Mouse (Mus musculus): ENCODE measurements at regions not wholly inside any gene's neighbourhood (a gene's known extent, or its start where the extent isn't known, plus 50 kb on each side); places are given as distances from the start of the nearest gene placed in this dataset.
A peak's percentile ranks its signal among the peaks of the same experiment; 100 is the strongest.

DNA sequence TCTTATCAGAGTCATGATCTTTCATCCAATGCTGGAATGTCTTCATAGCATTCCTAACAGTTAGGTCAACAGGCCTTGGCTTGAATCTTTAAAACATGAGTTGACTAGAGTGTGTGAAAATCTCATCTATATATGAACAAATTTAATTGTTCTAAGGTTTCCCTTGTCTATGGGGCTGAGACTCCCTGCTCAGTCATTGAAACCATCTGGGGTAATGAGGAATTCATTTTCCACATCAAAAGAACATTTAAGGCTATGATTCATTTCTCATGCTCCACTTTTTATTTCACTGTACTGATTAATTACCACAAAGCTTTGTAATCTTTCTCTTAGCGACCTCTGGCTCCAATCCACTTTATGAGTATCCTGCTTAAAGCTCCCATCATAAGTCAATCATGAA lies 94.7 kb upstream of the Sash1 start:
- WGBS = 86% methylated on average over 1 of the region's 1 CpGs
- H3K4me1 ChIP-seq = no peaks in the 10 kb centered on the region
- H3K9me3 ChIP-seq = no peaks in the 10 kb centered on the region
- no peak overlapping the region for H3K27ac ChIP-seq (replicated peaks)
- H3K4me3 ChIP-seq = no peak overlapping the region
- H3K36me3 ChIP-seq (replicated peaks) = no peaks in the 10 kb centered on the region
- H3K27me3 ChIP-seq (replicated peaks; ENCODE audit: low read depth, poor library complexity, severe bottlenecking) = no peaks in the 10 kb centered on the region
- no peak for DNase-seq (ENCODE audit: low spot score)

DNA sequence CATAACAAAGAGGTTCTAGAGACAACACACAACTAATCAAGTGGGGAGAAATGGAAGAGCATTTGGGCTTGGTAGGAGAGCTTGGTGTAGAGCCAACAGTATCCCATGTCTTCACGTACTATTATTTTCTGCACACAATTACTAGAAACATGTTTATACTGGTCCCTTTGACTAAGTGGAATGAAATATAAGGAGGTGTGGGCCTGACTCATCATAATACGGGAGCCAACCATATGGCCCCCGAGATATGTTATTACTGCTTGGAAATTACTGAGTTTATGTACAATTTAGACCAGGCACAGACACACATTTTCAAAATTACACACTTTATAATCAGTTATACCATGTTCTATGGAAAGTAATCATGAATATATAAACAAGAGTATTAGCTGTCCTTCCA lies 92.7 kb upstream of the Sash1 start:
- DNase-seq (ENCODE audit: low spot score) = no peak
- 93% methylated on average over 3 of the region's 3 CpGs for WGBS
- H3K27me3 ChIP-seq (replicated peaks; ENCODE audit: low read depth, poor library complexity, severe bottlenecking) = no peaks in the 10 kb centered on the region
- no peaks in the 10 kb centered on the region for H3K4me1 ChIP-seq
- H3K9me3 ChIP-seq = no peaks in the 10 kb centered on the region
- H3K4me3 ChIP-seq = no peak overlapping the region
- no peak overlapping the region for H3K27ac ChIP-seq (replicated peaks)
- no peaks in the 10 kb centered on the region for H3K36me3 ChIP-seq (replicated peaks)

DNA sequence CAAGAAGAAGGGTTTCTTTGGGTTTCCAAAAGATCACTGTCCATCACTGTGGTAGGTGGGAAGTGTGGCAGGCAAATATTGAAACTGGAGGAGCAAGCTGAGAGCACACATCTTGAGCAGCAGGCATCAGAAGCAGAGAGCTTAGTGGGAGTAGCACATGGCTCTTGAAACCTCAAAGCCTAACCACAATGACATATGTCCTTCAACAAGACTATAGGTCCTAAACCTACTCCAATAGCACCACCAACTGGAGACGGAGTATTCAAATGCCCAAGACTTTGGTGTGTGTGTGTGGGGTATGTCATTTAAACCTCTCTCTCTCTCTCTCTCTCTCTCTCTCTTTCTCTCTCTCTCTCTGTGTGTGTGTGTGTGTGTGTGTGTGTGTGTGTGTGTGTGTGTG lies 88.1 kb upstream of the Sash1 start:
- Histone ChIP-seq H3K4me3 (no peak overlapping the region), H3K36me3 (replicated peaks) (no peaks in the 10 kb centered on the region), H3K4me1 (peaks cover 5% of the 10 kb centered on the region), H3K9me3 (no peaks in the 10 kb centered on the region), H3K27ac (replicated peaks) (no peak overlapping the region), H3K27me3 (replicated peaks; ENCODE audit: low read depth, poor library complexity, severe bottlenecking) (no peaks in the 10 kb centered on the region)
- DNase-seq (ENCODE audit: low spot score) = no peak
- WGBS = 39% methylated on average over 1 of the region's 1 CpGs

GRCm38 (mm10) chr10:8972789-8973551 lies 87.1 kb upstream of the Sash1 start:
- H3K36me3 ChIP-seq (replicated peaks) = no peaks in the 10 kb centered on the region
- WGBS = 76% methylated on average over 8 of the region's 8 CpGs
- H3K27ac ChIP-seq (replicated peaks) = no peak overlapping the region
- no peaks in the 10 kb centered on the region for H3K27me3 ChIP-seq (replicated peaks; ENCODE audit: low read depth, poor library complexity, severe bottlenecking)
- H3K4me1 ChIP-seq = peaks cover 15% of the 10 kb centered on the region
- no peaks in the 10 kb centered on the region for H3K9me3 ChIP-seq
- no peak overlapping the region for H3K4me3 ChIP-seq
- DNase-seq (ENCODE audit: low spot score) = no peak

DNA sequence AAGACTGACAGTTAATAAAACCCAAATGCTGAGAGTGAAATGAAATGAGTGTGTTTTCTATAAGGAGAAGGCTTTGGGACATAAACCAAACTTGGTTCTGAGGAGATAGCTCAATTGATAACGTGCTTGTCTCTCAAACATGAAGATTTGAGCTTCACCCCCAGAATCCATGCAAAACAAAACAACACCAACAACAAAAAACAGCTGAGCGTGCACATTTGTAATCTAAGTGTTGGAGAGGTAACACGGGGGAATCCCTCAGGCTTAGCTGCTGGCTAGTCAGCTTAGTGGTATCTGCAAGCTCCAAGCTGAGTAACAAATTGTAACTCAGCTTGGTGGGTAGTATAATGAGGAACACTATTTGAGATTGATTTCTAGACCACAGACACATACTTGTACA lies 84.9 kb upstream of the Sash1 start:
- no peak for DNase-seq (ENCODE audit: low spot score)
- WGBS = 81% methylated on average over 3 of the region's 3 CpGs
- Histone ChIP-seq H3K27ac (replicated peaks) (no peak overlapping the region), H3K4me3 (no peak overlapping the region), H3K9me3 (no peaks in the 10 kb centered on the region), H3K4me1 (peaks cover 20% of the 10 kb centered on the region), H3K36me3 (replicated peaks) (no peaks in the 10 kb centered on the region), H3K27me3 (replicated peaks; ENCODE audit: low read depth, poor library complexity, severe bottlenecking) (no peaks in the 10 kb centered on the region)

GRCm38 (mm10) chr10:8969586-8969985 lies 83.7 kb upstream of the Sash1 start:
- no peak overlapping the region for H3K27ac ChIP-seq (replicated peaks)
- H3K4me3 ChIP-seq = no peak overlapping the region
- H3K27me3 ChIP-seq (replicated peaks; ENCODE audit: low read depth, poor library complexity, severe bottlenecking) = no peaks in the 10 kb centered on the region
- no peak for DNase-seq (ENCODE audit: low spot score)
- H3K4me1 ChIP-seq = peaks cover 20% of the 10 kb centered on the region
- no peaks in the 10 kb centered on the region for H3K9me3 ChIP-seq
- no peaks in the 10 kb centered on the region for H3K36me3 ChIP-seq (replicated peaks)

- H3K4me3 ChIP-seq = no peak overlapping the region
- DNase-seq (ENCODE audit: low spot score) = no peak
- no peak overlapping the region for H3K27ac ChIP-seq (replicated peaks)
- no peaks in the 10 kb centered on the region for H3K27me3 ChIP-seq (replicated peaks; ENCODE audit: low read depth, poor library complexity, severe bottlenecking)
- 73% methylated on average over 5 of the region's 5 CpGs for WGBS
- H3K36me3 ChIP-seq (replicated peaks) = no peaks in the 10 kb centered on the region
- H3K4me1 ChIP-seq = peaks cover 20% of the 10 kb centered on the region
- no peaks in the 10 kb centered on the region for H3K9me3 ChIP-seq
Measured at GRCm38 (mm10) chr10:8969016-8969415, 83.1 kb upstream of the Sash1 start.

- H3K4me1 ChIP-seq = peaks cover 20% of the 10 kb centered on the region
- H3K4me3 ChIP-seq = no peak overlapping the region
- H3K36me3 ChIP-seq (replicated peaks) = no peaks in the 10 kb centered on the region
- no peaks in the 10 kb centered on the region for H3K27me3 ChIP-seq (replicated peaks; ENCODE audit: low read depth, poor library complexity, severe bottlenecking)
- DNase-seq (ENCODE audit: low spot score) = peak; percentile 15
- H3K27ac ChIP-seq (replicated peaks) = peak overlapping the region; percentile 52
- WGBS = 61% methylated on average over 8 of the region's 8 CpGs
- H3K9me3 ChIP-seq = no peaks in the 10 kb centered on the region
Measured at GRCm38 (mm10) chr10:8968276-8968923, 82.5 kb upstream of the Sash1 start.

- no peaks in the 10 kb centered on the region for H3K9me3 ChIP-seq
- no peaks in the 10 kb centered on the region for H3K27me3 ChIP-seq (replicated peaks; ENCODE audit: low read depth, poor library complexity, severe bottlenecking)
- no peak overlapping the region for H3K4me3 ChIP-seq
- no peak for DNase-seq (ENCODE audit: low spot score)
- H3K27ac ChIP-seq (replicated peaks) = no peak overlapping the region
- H3K36me3 ChIP-seq (replicated peaks) = no peaks in the 10 kb centered on the region
- 82% methylated on average over 5 of the region's 5 CpGs for WGBS
- H3K4me1 ChIP-seq = peaks cover 22% of the 10 kb centered on the region
Measured at GRCm38 (mm10) chr10:8962921-8963320, 77.1 kb upstream of the Sash1 start.

GRCm38 (mm10) chr10:8960964-8961675 lies 75.2 kb upstream of the Sash1 start:
- DNase-seq (ENCODE audit: low spot score) = peak; percentile 50

GRCm38 (mm10) chr10:8960275-8960960 lies 74.5 kb upstream of the Sash1 start:
- Histone ChIP-seq H3K4me1 (peaks cover 25% of the 10 kb centered on the region), H3K27ac (replicated peaks) (peak overlapping the region; percentile 63), H3K4me3 (no peak overlapping the region), H3K36me3 (replicated peaks) (no peaks in the 10 kb centered on the region), H3K27me3 (replicated peaks; ENCODE audit: low read depth, poor library complexity, severe bottlenecking) (no peaks in the 10 kb centered on the region), H3K9me3 (no peaks in the 10 kb centered on the region)
- WGBS = 62% methylated on average over 9 of the region's 9 CpGs
- peak; percentile 54 for DNase-seq (ENCODE audit: low spot score)

More at GRCm38 (mm10) chr10:8960964-8961675, 75.2 kb upstream of the Sash1 start:
- WGBS = 61% methylated on average over 10 of the region's 10 CpGs
- no peaks in the 10 kb centered on the region for H3K36me3 ChIP-seq (replicated peaks)
- H3K27me3 ChIP-seq (replicated peaks; ENCODE audit: low read depth, poor library complexity, severe bottlenecking) = no peaks in the 10 kb centered on the region
- no peak overlapping the region for H3K4me3 ChIP-seq
- peaks cover 18% of the 10 kb centered on the region for H3K4me1 ChIP-seq
- H3K27ac ChIP-seq (replicated peaks) = no peak overlapping the region
- H3K9me3 ChIP-seq = no peaks in the 10 kb centered on the region

GRCm38 (mm10) chr10:8955499-8956211 lies 69.8 kb upstream of the Sash1 start:
- Histone ChIP-seq H3K4me3 (no peak overlapping the region), H3K4me1 (peaks cover 20% of the 10 kb centered on the region), H3K9me3 (no peaks in the 10 kb centered on the region), H3K27me3 (replicated peaks; ENCODE audit: low read depth, poor library complexity, severe bottlenecking) (no peaks in the 10 kb centered on the region), H3K36me3 (replicated peaks) (no peaks in the 10 kb centered on the region), H3K27ac (replicated peaks) (no peak overlapping the region)
- WGBS = 72% methylated on average over 6 of the region's 6 CpGs
- peak; percentile 17 for DNase-seq (ENCODE audit: low spot score)

Measured in embryonic facial prominence, embryonic 10.5 days (tissue).